26 mouse cellular contexts compared by ENCODE assay signal in the genomic region with DNA sequence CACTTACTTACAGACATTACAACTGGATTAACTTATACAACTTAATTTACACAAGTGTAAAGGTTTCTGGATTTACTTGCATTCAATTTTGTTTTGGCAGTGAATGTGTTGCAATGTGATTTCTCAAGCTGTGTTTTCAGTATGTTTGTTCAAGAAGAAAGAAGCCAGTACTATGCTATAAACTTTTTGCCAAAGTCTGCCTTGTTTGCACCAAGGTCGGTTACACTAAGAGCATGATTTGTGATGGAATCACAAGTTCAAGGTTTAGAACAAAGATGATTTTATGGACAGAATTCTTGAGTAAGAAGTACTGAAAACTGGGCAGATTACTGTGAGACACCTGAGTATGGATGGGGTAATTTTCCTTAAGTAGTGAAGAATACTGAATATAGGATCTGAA.
"Had no signal": no experiment of that assay in that cellular context is flagged by ENCODE, and none has a peak within 500 bp of the region (broad histone marks: within the 10 kb centered on the region; RNA-seq: fewer than 3 reads in every experiment).

No protein-coding gene starts in this region.

- H3K4me2 ChIP-seq: embryonic facial prominence, embryonic 12.5 days; embryonic facial prominence, embryonic 13.5 days; embryonic facial prominence, embryonic 15.5 days; forebrain, embryonic 12.5 days; forebrain, embryonic 13.5 days; forebrain, embryonic 15.5 days had no signal

- H3K27ac ChIP-seq: embryonic facial prominence, embryonic 10.5 days; embryonic facial prominence, embryonic 12.5 days; embryonic facial prominence, embryonic 13.5 days; embryonic facial prominence, embryonic 15.5 days; forebrain, embryonic 10.5 days; forebrain, embryonic 12.5 days; forebrain, embryonic 13.5 days; forebrain, embryonic 15.5 days; gastrocnemius, adult 2 months; heart, adult 2 months; heart, embryonic 10.5 days had no signal

- H3K4me3 ChIP-seq: embryonic facial prominence, embryonic 10.5 days; embryonic facial prominence, embryonic 12.5 days; embryonic facial prominence, embryonic 13.5 days; embryonic facial prominence, embryonic 15.5 days; erythroblast, embryonic 14.5 days; forebrain, embryonic 10.5 days; forebrain, embryonic 12.5 days; forebrain, embryonic 13.5 days; forebrain, embryonic 15.5 days; gastrocnemius, adult 2 months; heart, adult 2 months; heart, embryonic 10.5 days had no signal

- H3K9ac ChIP-seq: embryonic facial prominence, embryonic 12.5 days; embryonic facial prominence, embryonic 13.5 days; embryonic facial prominence, embryonic 15.5 days; forebrain, embryonic 12.5 days; forebrain, embryonic 13.5 days; forebrain, embryonic 15.5 days; forebrain, postnatal 0 days had no signal

- ATAC-seq: forebrain, embryonic 13.5 days; forebrain, embryonic 14.5 days; forebrain, embryonic 15.5 days; forebrain, embryonic 16.5 days; forebrain, postnatal 0 days had no signal

- H3K9me3 ChIP-seq: embryonic facial prominence, embryonic 10.5 days; embryonic facial prominence, embryonic 12.5 days; embryonic facial prominence, embryonic 13.5 days; embryonic facial prominence, embryonic 15.5 days; forebrain, embryonic 10.5 days; forebrain, embryonic 12.5 days; forebrain, embryonic 13.5 days; forebrain, embryonic 15.5 days; heart, embryonic 10.5 days had no signal

- H3K27me3 ChIP-seq: embryonic facial prominence, embryonic 12.5 days; embryonic facial prominence, embryonic 13.5 days; embryonic facial prominence, embryonic 15.5 days; forebrain, embryonic 12.5 days; forebrain, embryonic 13.5 days; forebrain, embryonic 15.5 days had no signal

- H3K36me3 ChIP-seq: embryonic facial prominence, embryonic 10.5 days; embryonic facial prominence, embryonic 12.5 days; embryonic facial prominence, embryonic 13.5 days; embryonic facial prominence, embryonic 15.5 days; forebrain, embryonic 10.5 days; forebrain, embryonic 12.5 days; forebrain, embryonic 15.5 days; heart, embryonic 10.5 days had no signal

- H3K4me1 ChIP-seq: embryonic facial prominence, embryonic 10.5 days; embryonic facial prominence, embryonic 12.5 days; embryonic facial prominence, embryonic 13.5 days; embryonic facial prominence, embryonic 15.5 days; forebrain, embryonic 10.5 days; forebrain, embryonic 12.5 days; forebrain, embryonic 13.5 days; forebrain, embryonic 15.5 days; heart, embryonic 10.5 days had no signal

- DNase-seq: cerebellum, postnatal 10 days; cerebellum, postnatal 14 days; cerebellum, postnatal 25 days; cerebellum, postnatal 36 days; embryo, embryonic 11 days; forebrain, postnatal 0 days; gastrocnemius, adult 2 months; gastrocnemius, postnatal 10 days; gastrocnemius, postnatal 14 days; gastrocnemius, postnatal 25 days; gastrocnemius, postnatal 36 days; heart, adult 11 months; heart, adult 18-20 months; heart, adult 2 months had no signal
